Mouse (Mus musculus) liver, embryonic 14.5 days (tissue): ENCODE data around the gene Chst13. TPM values are rescaled to one million over a fixed set of nuclear protein-coding genes. Genes with fewer than 3 reads are reported as not detected.
A peak's percentile ranks its signal among the peaks of the same experiment; 100 is the strongest.

Experiments
- ATAC-seq: fragments of 200-750 bp; cut with Nextera tagmentation; 2 replicates; pipeline ENCODE4 v1.8.0; 2017; ENCODE audit warnings: moderate number of reproducible peaks, mild to moderate bottlenecking, moderate library complexity; ENCODE audit not compliant: insufficient read depth
- DNase-seq, 3 experiments: peaks; one replicate each; pipeline ENCODE4 v3.0.0-alpha.2; 2012 to 2013; ENCODE audit warnings: low read depth in 3 of 3, low spot score in 3 of 3
- H3K27ac ChIP-seq: fragments of 300-500 bp; sonication (generic); 2 replicates; pipeline ENCODE4 v1.5.1; 2014; ENCODE audit warnings: moderate library complexity, mild to moderate bottlenecking, control low read depth, inconsistent platforms
- H3K27me3 ChIP-seq: fragments of 300-500 bp; sonication (generic); 2 replicates; pipeline ENCODE4 v1.6.1; 2014; ENCODE audit warnings: mild to moderate bottlenecking, low read length, moderate library complexity; ENCODE audit not compliant: control insufficient read depth, insufficient read depth
- H3K36me3 ChIP-seq: fragments of 300-500 bp; sonication (generic); replicated peaks from 2 replicates; pipeline ENCODE4 v1.6.1; 2014; ENCODE audit warnings: low read depth; ENCODE audit not compliant: control insufficient read depth, insufficient read depth
- H3K4me1 ChIP-seq, 2 experiments: fragments of 200-500 bp in 1 of 2; fragments of 300-500 bp in 1 of 2; sonication (generic) in 1 of 2; replicated peaks; 2 replicates each; pipeline ENCODE4 v1.6.1; 2012 to 2014; ENCODE audit warnings: antibody characterized with exemption in 1 of 2, inconsistent platforms in 1 of 2, low read length in 1 of 2; ENCODE audit not compliant: control insufficient read depth in 2 of 2, insufficient read depth in 2 of 2
- H3K4me2 ChIP-seq: fragments of 300-500 bp; sonication (generic); 2 replicates; pipeline ENCODE4 v1.6.1; 2014; ENCODE audit warnings: low read depth, mild to moderate bottlenecking, control low read depth, moderate library complexity
- H3K4me3 ChIP-seq, 2 experiments: fragments of 200-500 bp in 1 of 2; fragments of 300-500 bp in 1 of 2; sonication (generic) in 1 of 2; 2 replicates each; pipeline ENCODE4 v1.5.1; 2012 to 2014; ENCODE audit warnings: low read depth in 2 of 2, low read length in 2 of 2, mild to moderate bottlenecking in 2 of 2, control low read depth in 1 of 2, inconsistent platforms in 1 of 2, moderate library complexity in 1 of 2; ENCODE audit not compliant: insufficient read depth in 1 of 2
- H3K9ac ChIP-seq: fragments of 300-500 bp; sonication (generic); replicated peaks from 2 replicates; pipeline ENCODE4 v1.6.1; 2014; ENCODE audit warnings: mild to moderate bottlenecking, control low read depth, moderate library complexity
- H3K9me3 ChIP-seq: fragments of 300-500 bp; sonication (generic); 2 replicates; pipeline ENCODE4 v1.6.1; 2016; ENCODE audit warnings: low read length, mixed read lengths; ENCODE audit not compliant: control insufficient read depth
- CTCF ChIP-seq: IDR thresholded peaks from 2 replicates; pipeline ENCODE4 v1.5.1; 2016; ENCODE audit warnings: antibody characterized with exemption, low read depth, control low read depth
- EP300 ChIP-seq: IDR thresholded peaks from 2 replicates; pipeline ENCODE4 v1.6.1; 2016; ENCODE audit warnings: antibody characterized with exemption, low read depth
- WGBS: fragments of 180-500 bp; shearing (Covaris S2); extraction: QIAGEN DNeasy Blood & Tissue Kit; methylation state at CpG from one replicate; pipeline ENCODE4 v1.1.7; 2014; ENCODE audit not compliant: insufficient replicate concordance; 5-methylcytosine and 5-hydroxymethylcytosine counted together
- polyA plus RNA-seq, 2 experiments: library from polyadenylated mRNA; depleted of rRNA in 1 of 2; stranded (reverse) in 1 of 2; unstranded in 1 of 2; fragments of >200 nt; fragmentation: Nextera tagmentation in 1 of 2; extraction: Ambion mirVana in 1 of 2; gene quantifications; 2 replicates each; pipeline versions ENCODE4 v1.2.1 to v1.2.3; 2012 to 2014

Gene Chst13
- polyA plus RNA-seq, 2 experiments: 9.0 to 14.3 TPM

GRCm38 (mm10) chr6:90321811-90322210, 3.2 kb downstream of the Chst13 start:
- H3K4me1 ChIP-seq: peaks cover 0 to 8% of the 10 kb centered on the region in 2 experiments; a peak in 1 of 4 replicates
- ATAC-seq (no peak), DNase-seq (no peak)
- no peak overlapping the region for H3K27ac ChIP-seq
- H3K4me2 ChIP-seq: no peak overlapping the region
- H3K9ac ChIP-seq: no peak overlapping the region
- H3K4me3 ChIP-seq: no peak overlapping the region
- 37% methylated on average over 4 of the region's 4 CpGs for WGBS
- H3K9me3 ChIP-seq: no peaks in the 10 kb centered on the region
- TF ChIP-seq CTCF (no peak), EP300 (no peak)
- H3K36me3 ChIP-seq: no peaks in the 10 kb centered on the region
- H3K27me3 ChIP-seq: no peaks in the 10 kb centered on the region

GRCm38 (mm10) chr6:90320429-90320828, 4.6 kb downstream of the Chst13 start:
- Histone ChIP-seq H3K4me2 (no peak overlapping the region), H3K27me3 (no peaks in the 10 kb centered on the region), H3K4me1 (peaks cover 0 to 8% of the 10 kb centered on the region in 2 experiments; a peak in 1 of 4 replicates), H3K9ac (no peak overlapping the region), H3K27ac (no peak overlapping the region), H3K9me3 (no peaks in the 10 kb centered on the region), H3K4me3 (no peak overlapping the region), H3K36me3 (no peaks in the 10 kb centered on the region)
- WGBS: 54% methylated on average over 5 of the region's 5 CpGs
- TF ChIP-seq CTCF (no peak), EP300 (no peak)
- ATAC-seq: peak; percentile 62
- peak in 2 of 3 experiments; percentile 22 to 28 for DNase-seq

GRCm38 (mm10) chr6:90319475-90320191, 5.4 kb downstream of the Chst13 start:
- no peak overlapping the region for H3K9ac ChIP-seq
- ATAC-seq (no peak), DNase-seq (no peak)
- no peak overlapping the region for H3K4me2 ChIP-seq
- 56% methylated on average over 7 of the region's 7 CpGs for WGBS
- no peak overlapping the region for H3K27ac ChIP-seq
- no peaks in the 10 kb centered on the region for H3K9me3 ChIP-seq
- H3K27me3 ChIP-seq: no peaks in the 10 kb centered on the region
- peaks cover 0 to 8% of the 10 kb centered on the region in 2 experiments; a peak in 1 of 4 replicates for H3K4me1 ChIP-seq
- H3K4me3 ChIP-seq: no peak overlapping the region
- no peak for TF ChIP-seq CTCF
- no peak for TF ChIP-seq EP300
- H3K36me3 ChIP-seq: no peaks in the 10 kb centered on the region

DNA sequence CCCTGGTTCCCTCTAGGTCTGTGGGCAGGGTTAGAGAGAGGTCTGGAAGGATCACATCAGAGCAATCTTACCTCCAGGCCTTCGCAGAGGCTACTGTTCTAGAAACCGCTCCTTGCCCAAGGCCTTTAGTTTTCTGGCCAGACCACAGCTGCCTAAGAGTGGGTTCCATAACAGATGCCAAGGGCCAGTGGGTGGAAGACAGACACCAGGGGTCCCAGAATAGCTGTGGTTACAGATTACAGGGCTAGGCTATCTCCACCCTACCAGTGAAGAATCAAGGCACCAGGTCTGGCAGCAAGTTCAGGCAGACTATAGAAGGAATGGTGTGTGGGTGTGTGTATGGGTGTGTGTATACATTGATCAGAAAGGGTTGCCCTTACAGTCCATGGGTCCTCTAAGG, 6.0 kb downstream of the Chst13 start:
- H3K27ac ChIP-seq: no peak overlapping the region
- WGBS: 70% methylated on average over 2 of the region's 2 CpGs
- no peaks in the 10 kb centered on the region for H3K27me3 ChIP-seq
- no peak overlapping the region for H3K4me3 ChIP-seq
- no peak overlapping the region for H3K9ac ChIP-seq
- no peaks in the 10 kb centered on the region for H3K9me3 ChIP-seq
- TF ChIP-seq EP300: no peak
- no peak for TF ChIP-seq CTCF
- peaks cover 0 to 8% of the 10 kb centered on the region in 2 experiments; a peak in 1 of 4 replicates for H3K4me1 ChIP-seq
- H3K4me2 ChIP-seq: no peak overlapping the region
- H3K36me3 ChIP-seq: no peaks in the 10 kb centered on the region
- DNase-seq: no peak
- ATAC-seq: no peak

GRCm38 (mm10) chr6:90317510-90318258, 7.3 kb downstream of the Chst13 start:
- H3K9me3 ChIP-seq: no peaks in the 10 kb centered on the region
- H3K36me3 ChIP-seq: no peaks in the 10 kb centered on the region
- no peak for DNase-seq
- no peak overlapping the region for H3K27ac ChIP-seq
- no peak for TF ChIP-seq EP300
- no peak for TF ChIP-seq CTCF
- ATAC-seq: no peak
- H3K4me1 ChIP-seq: peaks cover 0 to 8% of the 10 kb centered on the region in 2 experiments; a peak in 1 of 4 replicates
- H3K9ac ChIP-seq: no peak overlapping the region
- no peak overlapping the region for H3K4me2 ChIP-seq
- 57% methylated on average over 2 of the region's 2 CpGs for WGBS
- H3K4me3 ChIP-seq: no peak overlapping the region
- no peaks in the 10 kb centered on the region for H3K27me3 ChIP-seq
